Comparison of ENCODE assay signal across 8 mouse cellular contexts in genomic region chr7:63755476-63755948, GRCm38 (mm10).
DNase-seq lines count a peak whose midpoint lies in the region; ATAC-seq and TF ChIP-seq lines count a peak whose summit lies in the region.

No protein-coding gene starts in this region.

- TF ChIP-seq CTCF in gastrocnemius, adult 2 months (IDR thresholded peaks at IDR 0.05), result peak; percentile 83

- peaks cover 24% of the 10 kb centered on the region for H3K4me1 ChIP-seq in hindbrain, embryonic 16.5 days (ENCODE audit: control insufficient read depth, insufficient read depth, low read depth, low read length)

- peak; percentile 86 for DNase-seq in Muller cell, postnatal 12 days (ENCODE audit: inconsistent ontology term)
- peak; percentile 89 to 96 for DNase-seq in cerebellum, postnatal 14 days
- peak; percentile 88 for DNase-seq in gastrocnemius, adult 2 months
- DNase-seq in left cerebral cortex, adult 11 months (ENCODE audit: low spot score), result peak; percentile 77
- peak; percentile 90 for DNase-seq in lung, postnatal 25 days (ENCODE audit: low spot score)
- DNase-seq in ovary, postnatal 36 days (ENCODE audit: low spot score), result peak; percentile 83
- peak; percentile 65 to 85 for DNase-seq in thymus, postnatal 10 days (ENCODE audit: low spot score in 2 of 2)

- peak overlapping the region; percentile 84 for H3K4me2 ChIP-seq in hindbrain, embryonic 16.5 days (ENCODE audit: low read length)

- no peaks in the 10 kb centered on the region for H3K9me3 ChIP-seq in hindbrain, embryonic 16.5 days (ENCODE audit: control insufficient read depth, low read length)

- H3K27me3 ChIP-seq in hindbrain, embryonic 16.5 days (replicated peaks; ENCODE audit: control insufficient read depth, insufficient read depth, low read length), result peaks cover 37% of the 10 kb centered on the region

- H3K36me3 ChIP-seq in hindbrain, embryonic 16.5 days (ENCODE audit: control insufficient read depth, insufficient read depth, low read length), result no peaks in the 10 kb centered on the region; the same call in 1 of the 2 replicates

- WGBS in hindbrain, embryonic 16.5 days, result 5% methylated on average over 13 of the region's 13 CpGs

- H3K27ac ChIP-seq in gastrocnemius, adult 2 months, result peak overlapping the region; percentile 81
- H3K27ac ChIP-seq in hindbrain, embryonic 16.5 days (ENCODE audit: low read depth, low read length), result no peak overlapping the region

- peak overlapping the region; percentile 62 for H3K9ac ChIP-seq in hindbrain, embryonic 16.5 days (ENCODE audit: low read depth, low read length)

- intact Hi-C loops in gastrocnemius, adult 2 months (cut with DNase I), result loop anchor here (1.0 to 10.0 kb wide), 4 partner anchors 184 to 619 kb away; partner anchors contain the start of genes Fan1 and Trpm1

- peak overlapping the region; percentile 78 for H3K4me3 ChIP-seq in gastrocnemius, adult 2 months
- H3K4me3 ChIP-seq in hindbrain, embryonic 16.5 days (ENCODE audit: low read length), result peak overlapping the region; percentile 42

- no peak for ATAC-seq in hindbrain, embryonic 16.5 days
